Mouse (Mus musculus) lung, postnatal 10 days (tissue): ENCODE measurements at regions not wholly inside any gene's neighbourhood (a gene's known extent, or its start where the extent isn't known, plus 50 kb on each side); places are given as distances from the start of the nearest gene placed in this dataset.

Source experiments
- DNase-seq: peaks from one replicate; pipeline ENCODE4 v3.0.0; 2021

GRCm38 (mm10) chr6:135632671-135633070 lies 270.3 kb downstream of the Emp1 start:
- DNase-seq = no peak

- DNase-seq = no peak
Measured at GRCm38 (mm10) chr6:135636648-135637047, 274.3 kb downstream of the Emp1 start.

GRCm38 (mm10) chr6:135642711-135643110 lies 280.4 kb downstream of the Emp1 start:
- DNase-seq = no peak

- no peak for DNase-seq
Measured at GRCm38 (mm10) chr6:135646177-135646576, 283.8 kb downstream of the Emp1 start.

GRCm38 (mm10) chr6:135653002-135653401 lies 290.7 kb downstream of the Emp1 start:
- no peak for DNase-seq

GRCm38 (mm10) chr6:135662386-135662785 lies 300.0 kb downstream of the Emp1 start:
- DNase-seq = no peak

- no peak for DNase-seq
Measured at GRCm38 (mm10) chr6:135662801-135663537, 300.6 kb downstream of the Emp1 start.
